ENCODE assay signal across 8 mouse cellular contexts in genomic region chr12:21285508-21286242, GRCm38 (mm10). TPM values are rescaled to one million over a fixed set of nuclear protein-coding genes. Genes with fewer than 3 reads are reported as not detected.
DNase-seq lines count a peak whose midpoint lies in the region; ATAC-seq and TF ChIP-seq lines count a peak whose summit lies in the region.

No protein-coding gene starts in this region.

- peak; percentile 82 for ATAC-seq in frontal cortex, adult (ENCODE audit: low TSS enrichment)
- peak; percentile 82 for ATAC-seq in neural tube, embryonic 12.5 days (ENCODE audit: low FRiP score, low read depth)

- under 1% methylated on average over 47 of the region's 47 CpGs for WGBS in large intestine, adult 2 months
- WGBS in neural tube, embryonic 12.5 days = under 1% methylated on average over 47 of the region's 47 CpGs

- TF ChIP-seq POLR2A in embryonic fibroblast, embryonic 13.5 days (IDR thresholded peaks at IDR 0.05; ENCODE audit: low read depth, low read length) = peak; percentile 40; the same call in 1 of the 2 replicates

- peaks cover 3% of the 10 kb centered on the region for H3K4me1 ChIP-seq in embryonic fibroblast, embryonic 13.5 days (ENCODE audit: control insufficient read depth, insufficient read depth, low read length)
- peaks cover 15% of the 10 kb centered on the region; the same call in 1 of the 2 replicates for H3K4me1 ChIP-seq in neural tube, embryonic 12.5 days

- no peak for DNase-seq in frontal cortex, postnatal 36 days (ENCODE audit: low spot score in 2 of 2)
- DNase-seq in large intestine, adult 2 months (ENCODE audit: low read depth, low spot score) = peak; percentile 11
- no peak for DNase-seq in cerebellum, adult 18-20 months
- DNase-seq in kidney, postnatal 10 days = no peak

- H3K9ac ChIP-seq in neural tube, embryonic 12.5 days = peak overlapping the region; percentile 79

- H3K9me3 ChIP-seq in neural tube, embryonic 12.5 days = no peaks in the 10 kb centered on the region

- peak overlapping the region; percentile 80 for H3K4me2 ChIP-seq in neural tube, embryonic 12.5 days (replicated peaks)

- H3K79me3 ChIP-seq in C2C12 (ENCODE audit: low read depth) = peaks cover 21% of the 10 kb centered on the region

- H3K36me3 ChIP-seq in C2C12 (ENCODE audit: control insufficient read depth, insufficient read depth) = peaks cover 16% of the 10 kb centered on the region
- H3K36me3 ChIP-seq in neural tube, embryonic 12.5 days = peaks cover 8% of the 10 kb centered on the region

- peak overlapping the region; percentile 58 for H3K27ac ChIP-seq in embryonic fibroblast, embryonic 13.5 days (ENCODE audit: insufficient read depth, low read length)
- H3K27ac ChIP-seq in neural tube, embryonic 12.5 days = peak overlapping the region; percentile 37; the same call in 1 of the 2 replicates

- H3ac ChIP-seq in C2C12 (ENCODE audit: control insufficient read depth, insufficient read length, low read depth) = peak overlapping the region; percentile 95

- no peaks in the 10 kb centered on the region for H3K27me3 ChIP-seq in C2C12 (ENCODE audit: control insufficient read depth, insufficient read depth, insufficient read length)
- H3K27me3 ChIP-seq in neural tube, embryonic 12.5 days (replicated peaks) = no peaks in the 10 kb centered on the region

- H3K79me2 ChIP-seq in C2C12 (ENCODE audit: control insufficient read depth, insufficient read depth) = peaks cover 52% of the 10 kb centered on the region

- peak overlapping the region; percentile 80 for H3K4me3 ChIP-seq in C2C12 (ENCODE audit: insufficient read depth, poor library complexity, severe bottlenecking)
- H3K4me3 ChIP-seq in embryonic fibroblast, embryonic 13.5 days (ENCODE audit: insufficient read depth, low read length) = peak overlapping the region; percentile 91
- H3K4me3 ChIP-seq in neural tube, embryonic 12.5 days = peak overlapping the region; percentile 78

- no peak for TF ChIP-seq CTCF in C2C12 (IDR thresholded peaks at IDR 0.05; ENCODE audit: control insufficient read depth, insufficient read depth, insufficient read length)
- no peak for TF ChIP-seq CTCF in embryonic fibroblast, embryonic 13.5 days (IDR thresholded peaks at IDR 0.05; ENCODE audit: borderline replicate concordance, insufficient read depth, low read length)

TF ChIP-seq in C2C12, 6 proteins besides CTCF, POLR2A, EP300 and RAD21:
- TF ChIP-seq MYOG (IDR thresholded peaks at IDR 0.05; ENCODE audit: control insufficient read depth, extremely low read depth, insufficient read length) (no peak), CEBPB (IDR thresholded peaks at IDR 0.05; ENCODE audit: low read depth) (no peak), USF1 (IDR thresholded peaks at IDR 0.05; ENCODE audit: low read depth) (no peak), FOSL1 (IDR thresholded peaks at IDR 0.05; ENCODE audit: insufficient read depth, low read length, poor library complexity, severe bottlenecking) (no peak), MYOD1 (IDR thresholded peaks at IDR 0.05; ENCODE audit: control insufficient read depth, insufficient read length, low read depth) (no peak), MAX (IDR thresholded peaks at IDR 0.05) (no peak)

RNA-seq across cellular contexts. Expression of gene Itgb1bp1, which starts 0.4 kb away (rescaled TPM):
- 47.8 TPM for polyA plus RNA-seq in C2C12 (2012; fragmentation: generic; extraction: Trizol)
- 51.1 and 53.9 TPM in 2 replicates for polyA plus RNA-seq in embryonic fibroblast, embryonic 13.5 days (2011; ENCODE audit: insufficient read length, low read depth, missing spikeins)
- 8.6 and 8.8 TPM in 2 replicates for polyA plus RNA-seq in large intestine, adult 2 months (2012; rRNA removed)
- polyA plus RNA-seq in neural tube, embryonic 12.5 days (2016; fragmentation: Nextera tagmentation; extraction: Ambion mirVana) = 42.0 and 42.6 TPM in 2 replicates

RNA-seq across cellular contexts. Expression of gene Cpsf3, which starts 0.5 kb away (rescaled TPM):
- polyA plus RNA-seq in C2C12 (2012; fragmentation: generic; extraction: Trizol) = 39.1 TPM
- 53.3 and 55.8 TPM in 2 replicates for polyA plus RNA-seq in embryonic fibroblast, embryonic 13.5 days (2011; ENCODE audit: insufficient read length, low read depth, missing spikeins)
- polyA plus RNA-seq in large intestine, adult 2 months (2012; rRNA removed) = 22.8 and 27.9 TPM in 2 replicates
- polyA plus RNA-seq in neural tube, embryonic 12.5 days (2016; fragmentation: Nextera tagmentation; extraction: Ambion mirVana) = 112 and 115 TPM in 2 replicates

RNA-seq across cellular contexts. Expression of gene Iah1, which starts 30.5 kb away (rescaled TPM):
- 33.1 TPM for polyA plus RNA-seq in C2C12 (2012; fragmentation: generic; extraction: Trizol)
- polyA plus RNA-seq in embryonic fibroblast, embryonic 13.5 days (2011; ENCODE audit: insufficient read length, low read depth, missing spikeins) = 35.6 and 50.2 TPM in 2 replicates
- 64.1 and 65.3 TPM in 2 replicates for polyA plus RNA-seq in large intestine, adult 2 months (2012; rRNA removed)
- 36.3 and 41.0 TPM in 2 replicates for polyA plus RNA-seq in neural tube, embryonic 12.5 days (2016; fragmentation: Nextera tagmentation; extraction: Ambion mirVana)
